ENCODE assay signal across 23 mouse cellular contexts in the genomic region with DNA sequence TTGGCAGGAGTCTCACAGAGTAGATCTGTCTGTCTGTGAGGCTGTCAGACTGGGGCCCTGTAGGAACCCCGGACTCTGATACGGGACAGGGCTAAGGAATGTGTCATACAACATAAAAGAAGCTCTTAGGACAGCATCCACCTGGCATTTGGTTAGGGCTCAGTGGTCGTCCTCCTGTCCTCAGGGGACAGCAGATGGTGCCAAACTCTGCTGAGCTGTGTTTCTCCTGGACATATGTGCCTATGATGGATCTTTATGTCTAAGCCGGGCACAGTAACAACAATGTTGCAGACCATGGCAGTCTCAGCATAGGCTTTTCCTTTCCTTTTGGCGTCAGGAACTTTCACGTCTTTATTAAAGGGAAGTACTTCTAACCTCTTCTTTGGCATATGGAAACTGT.
A peak's percentile ranks its signal among the peaks of the same experiment; 100 is the strongest.
DNase-seq lines count a peak whose midpoint lies in the region; ATAC-seq and TF ChIP-seq lines count a peak whose summit lies in the region.
"Had no signal": no experiment of that assay in that cellular context is flagged by ENCODE, and none has a peak within 500 bp of the region (broad histone marks: within the 10 kb centered on the region; RNA-seq: fewer than 3 reads in every experiment).

No protein-coding gene starts in this region.

- no peaks in the 10 kb centered on the region for H3K27me3 ChIP-seq in heart, embryonic 12.5 days (replicated peaks)
- no peaks in the 10 kb centered on the region for H3K27me3 ChIP-seq in stomach, postnatal 0 days (ENCODE audit: control insufficient read depth, insufficient read depth, low read length)
- H3K27me3 ChIP-seq: hindbrain, embryonic 12.5 days; limb, embryonic 15.5 days; lung, embryonic 15.5 days had no signal

- DNase-seq in cerebellum, adult 9-10 months: peak; percentile 10
- no peak for DNase-seq in cerebellum, adult 8-10 months
- no peak for DNase-seq in heart, postnatal 14 days
- DNase-seq in left cerebral cortex, postnatal 4 days: peak; percentile 39
- DNase-seq in left cerebral cortex, postnatal 10 days (ENCODE audit: extremely low spot score in 1 of 2, low spot score in 2 of 2): no peak
- no peak for DNase-seq in stomach, postnatal 0 days (ENCODE audit: low spot score)
- DNase-seq in adrenal gland, adult 8-10 months: no peak
- DNase-seq: gastrocnemius, postnatal 25 days; kidney, adult 2 months; layer of hippocampus, adult 9-11 months; midbrain, embryonic 14.5 days; right cerebral cortex, postnatal 14 days; spleen, adult 18-20 months; thymus, adult 18-20 months; thymus, postnatal 36 days had no signal

- H3K4me3 ChIP-seq in heart, embryonic 12.5 days: no peak overlapping the region
- no peak overlapping the region for H3K4me3 ChIP-seq in stomach, postnatal 0 days (ENCODE audit: low read depth, low read length)
- H3K4me3 ChIP-seq: forebrain, embryonic 10.5 days; hindbrain, embryonic 12.5 days; limb, embryonic 15.5 days; lung, embryonic 15.5 days had no signal

- no peak for ATAC-seq in heart, embryonic 12.5 days (ENCODE audit: insufficient number of reproducible peaks, low FRiP score)
- no peak for ATAC-seq in stomach, postnatal 0 days (ENCODE audit: low FRiP score, low TSS enrichment)
- ATAC-seq: forebrain, embryonic 16.5 days had no signal

- peaks cover 93% of the 10 kb centered on the region for H3K4me1 ChIP-seq in heart, embryonic 12.5 days (replicated peaks)
- peaks cover 13% of the 10 kb centered on the region for H3K4me1 ChIP-seq in stomach, postnatal 0 days (replicated peaks; ENCODE audit: control insufficient read depth, insufficient read depth)

- peak overlapping the region; percentile 49 for H3K27ac ChIP-seq in heart, embryonic 12.5 days (ENCODE audit: poor library complexity, severe bottlenecking)
- peak overlapping the region; percentile 24; the same call in 1 of the 2 replicates for H3K27ac ChIP-seq in stomach, postnatal 0 days (replicated peaks)
- H3K27ac ChIP-seq: forebrain, embryonic 10.5 days; hindbrain, embryonic 12.5 days; kidney, postnatal 0 days; limb, embryonic 15.5 days; liver, embryonic 14.5 days; lung, embryonic 15.5 days had no signal

- H3K9me3 ChIP-seq in heart, embryonic 12.5 days (replicated peaks): no peaks in the 10 kb centered on the region
- no peaks in the 10 kb centered on the region for H3K9me3 ChIP-seq in stomach, postnatal 0 days (ENCODE audit: control insufficient read depth, low read length)
- H3K9me3 ChIP-seq: forebrain, embryonic 10.5 days; hindbrain, embryonic 12.5 days; limb, embryonic 15.5 days; lung, embryonic 15.5 days had no signal

- peaks cover 8% of the 10 kb centered on the region; the same call in 1 of the 2 replicates for H3K36me3 ChIP-seq in heart, embryonic 12.5 days
- H3K36me3 ChIP-seq in stomach, postnatal 0 days (ENCODE audit: control insufficient read depth, insufficient read depth, low read length): no peaks in the 10 kb centered on the region
- H3K36me3 ChIP-seq: forebrain, embryonic 10.5 days; hindbrain, embryonic 12.5 days; limb, embryonic 15.5 days; lung, embryonic 15.5 days had no signal

- no peak for TF ChIP-seq EP300 in stomach, postnatal 0 days (optimal IDR thresholded peaks at IDR 0.05)

- WGBS in heart, embryonic 12.5 days: 61% methylated on average over 6 of the region's 6 CpGs
- 61% methylated on average over 6 of the region's 6 CpGs for WGBS in stomach, postnatal 0 days

- intact Hi-C loops in heart, postnatal 14 days (cut with DNase I): no loop called here
- intact Hi-C loops in left cerebral cortex, postnatal 4 days (cut with DNase I): no loop called here
- intact Hi-C loops in left cerebral cortex, postnatal 10 days (cut with DNase I): no loop called here

- TF ChIP-seq CTCF in stomach, postnatal 0 days (IDR thresholded peaks at IDR 0.05; ENCODE audit: low read depth): no peak

- no peak overlapping the region for H3K4me2 ChIP-seq in heart, embryonic 12.5 days
- no peak overlapping the region for H3K4me2 ChIP-seq in stomach, postnatal 0 days (replicated peaks; ENCODE audit: low read depth)
- H3K4me2 ChIP-seq: hindbrain, embryonic 12.5 days; limb, embryonic 15.5 days; lung, embryonic 15.5 days had no signal

- H3K9ac ChIP-seq in heart, embryonic 12.5 days: 0 out of 2 replicates have a peak overlapping the region, but pooled peaks have one; percentile 13
- no peak overlapping the region for H3K9ac ChIP-seq in stomach, postnatal 0 days (ENCODE audit: low read length)
- H3K9ac ChIP-seq: hindbrain, embryonic 12.5 days; limb, embryonic 15.5 days; liver, embryonic 14.5 days; lung, embryonic 15.5 days had no signal

Comparison
In these comparisons a context has a peak if more than half of its experiments do, and no peak if none do; other contexts are left out.
1. DNase-seq: peak in cerebellum, adult 9-10 months (single experiment) and left cerebral cortex, postnatal 4 days (single experiment); none in cerebellum, adult 8-10 months (single experiment), heart, postnatal 14 days (0 of 2), left cerebral cortex, postnatal 10 days (0 of 2), stomach, postnatal 0 days (single experiment) and adrenal gland, adult 8-10 months (single experiment).